Mouse (Mus musculus): ENCODE measurements at regions not wholly inside any gene's neighbourhood (a gene's known extent, or its start where the extent isn't known, plus 50 kb on each side); places are given as distances from the start of the nearest gene placed in this dataset.

DNA sequence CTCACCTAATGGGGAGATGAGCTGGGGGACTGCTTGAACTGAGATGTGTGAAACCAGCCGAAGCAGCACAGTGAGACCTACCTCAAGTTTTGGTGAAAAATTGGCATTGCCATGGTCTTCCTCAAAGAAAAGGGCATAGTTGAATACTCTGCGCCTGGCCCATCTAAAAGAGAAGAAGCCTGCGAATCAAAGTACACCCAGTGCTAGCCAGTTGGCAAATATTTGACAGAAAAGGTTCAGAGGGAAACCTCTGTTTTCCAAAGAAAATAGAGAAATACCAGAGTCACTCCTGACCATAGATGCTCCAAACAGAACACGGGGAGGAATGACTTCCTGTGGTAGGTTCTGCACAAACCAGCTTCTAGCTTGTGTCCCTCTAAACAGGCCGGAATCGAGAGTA is 144.5 kb upstream of the Tbl1xr1 start:
- TF ChIP-seq EP300 (IDR thresholded peaks at IDR 0.05; ENCODE audit: low read depth) (no peak), CTCF (IDR thresholded peaks at IDR 0.05; ENCODE audit: low read depth) (no peak)

All from heart, postnatal 0 days (tissue).